Mouse (Mus musculus): ENCODE measurements at regions not wholly inside any gene's neighbourhood (a gene's known extent, or its start where the extent isn't known, plus 50 kb on each side); places are given as distances from the start of the nearest gene placed in this dataset.

DNA sequence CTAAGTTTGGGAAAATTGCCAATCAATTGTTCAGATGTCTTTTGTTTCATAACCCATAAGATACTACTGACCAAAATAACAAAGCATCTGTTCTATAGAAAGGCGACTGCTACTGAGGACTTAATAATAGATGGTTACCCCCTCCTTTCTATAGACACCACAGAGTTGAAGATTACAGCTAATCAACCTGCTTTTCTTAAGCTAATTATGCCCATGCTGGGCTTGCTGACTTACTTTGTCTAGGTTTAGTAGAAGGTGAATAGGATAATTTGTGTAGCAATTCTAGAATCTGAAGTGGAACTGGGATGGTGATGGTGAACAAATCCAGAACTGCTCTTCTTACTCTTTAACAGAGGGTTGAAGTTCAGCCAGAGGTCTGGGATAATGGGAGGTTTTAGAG is 53.8 kb upstream of the Tbx18 start:
- Histone ChIP-seq H3K4me3 (ENCODE audit: low read depth, low read length) (no peak overlapping the region), H3K27me3 (ENCODE audit: insufficient read depth, low read length) (no peaks in the 10 kb centered on the region), H3K36me3 (ENCODE audit: insufficient read depth) (no peaks in the 10 kb centered on the region), H3K4me1 (ENCODE audit: insufficient read depth) (no peaks in the 10 kb centered on the region), H3K27ac (ENCODE audit: low read depth) (no peak overlapping the region), H3K4me2 (no peak overlapping the region), H3K9me3 (ENCODE audit: low read depth, low read length) (no peaks in the 10 kb centered on the region), H3K9ac (no peak overlapping the region)
- WGBS: 67% methylated on average over 1 of the region's 1 CpGs
- no peak for TF ChIP-seq CTCF (IDR thresholded peaks at IDR 0.05; ENCODE audit: low read depth)
- DNase-seq (no peak), ATAC-seq (ENCODE audit: insufficient read depth) (no peak)

DNA sequence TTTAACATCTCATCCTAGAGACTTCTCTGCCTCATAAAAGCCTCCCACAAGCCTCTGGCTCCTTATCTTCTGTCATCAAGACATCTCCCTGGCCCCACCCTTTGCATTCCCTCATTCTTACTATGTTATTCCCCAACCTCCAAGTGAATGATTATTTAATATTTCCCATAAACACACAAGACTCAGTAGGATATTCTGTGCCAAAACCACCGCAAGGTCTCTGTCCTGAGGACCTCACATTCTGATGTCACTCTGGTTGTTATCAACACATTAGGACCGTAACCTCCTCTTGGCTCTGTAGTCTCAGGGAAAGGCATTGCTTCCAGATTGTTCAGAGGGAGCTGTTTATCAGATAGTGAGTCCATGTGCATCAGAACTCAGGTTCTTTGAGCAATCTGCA is 80.7 kb upstream of the Tbx18 start:
- TF ChIP-seq CTCF (IDR thresholded peaks at IDR 0.05; ENCODE audit: low read depth): no peak
- H3K4me1 ChIP-seq (ENCODE audit: insufficient read depth): no peaks in the 10 kb centered on the region
- no peak overlapping the region for H3K9ac ChIP-seq
- H3K4me2 ChIP-seq: no peak overlapping the region
- no peak for DNase-seq
- H3K4me3 ChIP-seq (ENCODE audit: low read depth, low read length): no peak overlapping the region
- H3K36me3 ChIP-seq (ENCODE audit: insufficient read depth): no peaks in the 10 kb centered on the region
- 59% methylated on average over 2 of the region's 2 CpGs for WGBS
- H3K27ac ChIP-seq (ENCODE audit: low read depth): no peak overlapping the region
- ATAC-seq (ENCODE audit: insufficient read depth): no peak
- no peaks in the 10 kb centered on the region for H3K9me3 ChIP-seq (ENCODE audit: low read depth, low read length)
- no peaks in the 10 kb centered on the region for H3K27me3 ChIP-seq (ENCODE audit: insufficient read depth, low read length)

DNA sequence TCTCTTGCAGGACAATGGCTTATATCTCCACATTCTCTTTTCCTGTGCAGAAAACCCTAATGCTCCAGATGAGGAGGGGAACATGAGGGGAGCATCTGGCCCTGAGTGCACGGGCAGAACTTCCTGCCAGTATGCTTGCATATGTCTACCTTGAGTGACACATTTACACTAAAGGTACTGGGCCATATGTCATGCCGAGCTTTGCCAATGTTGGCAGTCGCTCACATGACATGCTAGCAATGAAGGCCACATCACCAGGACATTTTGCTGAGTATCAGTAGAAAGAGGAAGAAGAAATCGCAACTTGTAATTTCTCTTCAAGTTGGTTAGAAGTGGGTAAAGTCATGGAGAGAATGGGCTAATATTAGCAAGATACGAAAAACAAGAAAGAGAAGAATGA is 91.2 kb upstream of the Tbx18 start:
- no peaks in the 10 kb centered on the region for H3K4me1 ChIP-seq (ENCODE audit: insufficient read depth)
- no peak for TF ChIP-seq CTCF (IDR thresholded peaks at IDR 0.05; ENCODE audit: low read depth)
- H3K9ac ChIP-seq: no peak overlapping the region
- no peak overlapping the region for H3K27ac ChIP-seq (ENCODE audit: low read depth)
- WGBS: 77% methylated on average over 5 of the region's 5 CpGs
- DNase-seq (no peak), ATAC-seq (ENCODE audit: insufficient read depth) (no peak)
- no peaks in the 10 kb centered on the region for H3K36me3 ChIP-seq (ENCODE audit: insufficient read depth)
- no peaks in the 10 kb centered on the region for H3K27me3 ChIP-seq (ENCODE audit: insufficient read depth, low read length)
- H3K9me3 ChIP-seq (ENCODE audit: low read depth, low read length): no peaks in the 10 kb centered on the region
- no peak overlapping the region for H3K4me3 ChIP-seq (ENCODE audit: low read depth, low read length)
- no peak overlapping the region for H3K4me2 ChIP-seq

DNA sequence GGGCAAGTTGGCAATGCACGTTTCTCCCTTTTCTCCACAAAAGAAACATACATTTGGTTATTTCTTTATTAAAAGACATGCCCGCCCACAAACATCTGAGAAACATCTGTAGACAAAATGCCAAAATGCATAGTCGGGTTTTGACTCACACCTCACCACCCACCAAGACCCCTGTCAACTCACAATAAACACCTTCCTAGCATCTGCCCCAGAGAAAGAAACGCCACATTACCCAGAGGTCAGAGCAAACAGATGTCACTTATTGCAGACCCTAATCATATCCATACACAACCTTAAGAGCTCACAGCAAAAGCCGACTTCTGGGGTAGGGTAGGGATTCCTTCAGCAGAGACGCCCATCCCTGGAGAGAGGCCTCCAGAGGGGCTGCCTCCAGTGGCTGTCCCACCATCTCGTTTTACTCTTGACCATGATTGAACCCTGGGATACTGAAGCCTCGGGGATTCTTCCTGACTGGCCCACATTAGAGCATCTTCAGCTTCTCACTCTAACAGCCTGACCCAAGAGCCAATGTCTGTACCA is 93.7 kb upstream of the Tbx18 start:
- 38% methylated on average over 8 of the region's 8 CpGs for WGBS
- Histone ChIP-seq H3K9me3 (ENCODE audit: low read depth, low read length) (no peaks in the 10 kb centered on the region), H3K4me2 (no peak overlapping the region), H3K27ac (ENCODE audit: low read depth) (no peak overlapping the region), H3K4me3 (ENCODE audit: low read depth, low read length) (no peak overlapping the region), H3K9ac (no peak overlapping the region), H3K4me1 (ENCODE audit: insufficient read depth) (no peaks in the 10 kb centered on the region), H3K27me3 (ENCODE audit: insufficient read depth, low read length) (no peaks in the 10 kb centered on the region), H3K36me3 (ENCODE audit: insufficient read depth) (no peaks in the 10 kb centered on the region)
- TF ChIP-seq CTCF (IDR thresholded peaks at IDR 0.05; ENCODE audit: low read depth): no peak
- ATAC-seq (ENCODE audit: insufficient read depth): no peak
- DNase-seq: no peak

DNA sequence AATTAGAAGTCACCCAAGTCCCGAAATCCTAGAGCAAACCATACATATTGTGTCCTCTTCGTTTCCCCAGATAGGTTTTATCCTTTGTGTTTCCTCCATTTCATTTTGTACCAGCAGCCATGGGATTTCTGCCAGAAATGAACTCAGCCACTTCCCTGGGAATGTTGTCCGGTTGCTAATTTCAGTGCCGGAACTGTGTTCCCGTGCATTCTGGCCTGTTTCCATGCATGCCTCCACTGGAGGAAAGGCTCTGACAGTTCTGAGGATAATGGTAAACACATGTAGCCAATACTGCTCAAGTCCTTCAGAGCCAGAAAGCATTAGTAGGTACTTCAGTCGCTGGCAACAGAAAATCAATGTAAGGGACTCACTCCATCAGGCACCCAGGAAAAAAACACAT is 112.8 kb upstream of the Tbx18 start:
- H3K36me3 ChIP-seq (ENCODE audit: insufficient read depth): no peaks in the 10 kb centered on the region
- H3K27ac ChIP-seq (ENCODE audit: low read depth): peak overlapping the region; percentile 61; the same call in 1 of the 2 replicates
- no peaks in the 10 kb centered on the region for H3K4me1 ChIP-seq (ENCODE audit: insufficient read depth)
- no peak overlapping the region for H3K9ac ChIP-seq
- ATAC-seq (ENCODE audit: insufficient read depth): peak; percentile 93
- WGBS: 38% methylated on average over 6 of the region's 6 CpGs
- H3K9me3 ChIP-seq (ENCODE audit: low read depth, low read length): no peaks in the 10 kb centered on the region
- no peak for TF ChIP-seq CTCF (IDR thresholded peaks at IDR 0.05; ENCODE audit: low read depth)
- 0 out of 2 replicates have a peak overlapping the region, but pooled peaks have one; percentile 12 for H3K4me2 ChIP-seq
- no peaks in the 10 kb centered on the region for H3K27me3 ChIP-seq (ENCODE audit: insufficient read depth, low read length)
- peak; percentile 88 for DNase-seq
- no peak overlapping the region for H3K4me3 ChIP-seq (ENCODE audit: low read depth, low read length)

DNA sequence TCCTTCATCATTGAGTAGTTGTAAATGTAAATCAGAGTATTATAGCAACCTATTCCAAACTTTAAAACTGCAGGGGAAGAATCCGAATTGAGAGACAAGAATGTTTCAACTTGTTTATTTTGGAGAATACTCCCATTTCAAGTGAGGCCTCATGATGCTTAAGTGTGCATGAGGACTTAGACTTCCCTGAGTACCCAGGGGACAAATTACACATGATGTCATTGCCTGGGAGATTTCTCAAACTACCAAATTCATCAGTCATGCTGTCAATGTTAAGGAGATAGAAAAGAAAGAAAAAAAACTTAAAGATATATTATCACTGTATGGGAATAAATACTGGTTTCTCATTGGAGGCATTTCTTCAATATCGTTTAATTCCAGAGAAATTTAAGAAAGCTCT is 113.4 kb upstream of the Tbx18 start:
- DNase-seq: no peak
- 56% methylated on average over 2 of the region's 2 CpGs for WGBS

DNA sequence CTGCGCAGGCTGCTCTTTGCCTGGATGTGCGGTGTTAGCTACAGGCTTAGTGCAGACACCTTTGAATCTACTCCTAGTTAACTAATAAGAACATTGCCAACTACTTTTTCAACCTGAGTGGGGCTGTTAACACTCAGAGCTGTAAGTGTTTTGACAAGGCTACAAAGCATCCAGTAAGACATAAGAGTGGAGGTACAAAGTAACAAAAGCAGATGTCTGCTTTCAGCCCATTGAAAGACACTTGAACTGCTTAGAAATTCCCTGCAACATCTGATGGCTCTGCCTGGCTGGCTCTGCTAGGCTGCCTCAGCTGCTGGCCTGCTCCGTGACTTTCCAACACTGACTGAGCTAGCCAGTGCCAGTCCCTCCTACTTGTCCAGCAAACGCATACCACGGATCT is 117.8 kb upstream of the Tbx18 start:
- Histone ChIP-seq H3K27me3 (ENCODE audit: insufficient read depth, low read length) (no peaks in the 10 kb centered on the region), H3K36me3 (ENCODE audit: insufficient read depth) (no peaks in the 10 kb centered on the region), H3K9ac (no peak overlapping the region), H3K9me3 (ENCODE audit: low read depth, low read length) (no peaks in the 10 kb centered on the region), H3K4me2 (no peak overlapping the region), H3K4me3 (ENCODE audit: low read depth, low read length) (no peak overlapping the region), H3K4me1 (ENCODE audit: insufficient read depth) (no peaks in the 10 kb centered on the region), H3K27ac (ENCODE audit: low read depth) (no peak overlapping the region)
- ATAC-seq (ENCODE audit: insufficient read depth) (no peak), DNase-seq (no peak)
- WGBS: 72% methylated on average over 5 of the region's 5 CpGs
- no peak for TF ChIP-seq CTCF (IDR thresholded peaks at IDR 0.05; ENCODE audit: low read depth)

More for the DNA sequence above, 113.4 kb upstream of the Tbx18 start:
- Histone ChIP-seq H3K9ac (no peak overlapping the region), H3K27ac (ENCODE audit: low read depth) (no peak overlapping the region), H3K4me2 (no peak overlapping the region), H3K36me3 (ENCODE audit: insufficient read depth) (no peaks in the 10 kb centered on the region), H3K9me3 (ENCODE audit: low read depth, low read length) (no peaks in the 10 kb centered on the region), H3K4me3 (ENCODE audit: low read depth, low read length) (no peak overlapping the region), H3K27me3 (ENCODE audit: insufficient read depth, low read length) (no peaks in the 10 kb centered on the region), H3K4me1 (ENCODE audit: insufficient read depth) (no peaks in the 10 kb centered on the region)
- ATAC-seq (ENCODE audit: insufficient read depth): peak; percentile 46; the same call in 1 of the 2 replicates
- TF ChIP-seq CTCF (IDR thresholded peaks at IDR 0.05; ENCODE audit: low read depth): no peak

DNA sequence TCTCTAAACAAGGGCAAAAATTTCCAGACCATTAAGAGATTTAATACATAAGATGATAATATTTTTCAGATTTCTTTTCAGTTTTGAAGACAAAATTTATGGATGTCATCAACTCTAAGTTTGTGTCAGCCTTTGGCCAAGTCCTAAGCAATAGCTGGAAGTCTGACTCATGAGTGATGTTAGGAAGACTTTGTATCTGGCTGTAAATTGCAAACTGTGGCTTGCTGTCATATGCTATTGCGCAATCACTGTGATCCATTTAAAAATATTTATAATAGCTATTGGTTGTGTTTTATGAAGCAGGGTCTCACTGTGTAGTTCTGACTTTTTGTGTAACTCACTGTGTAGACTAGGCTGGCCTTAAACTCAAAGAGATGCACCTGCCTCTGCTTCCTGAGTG is 119.1 kb upstream of the Tbx18 start:
- H3K4me1 ChIP-seq (ENCODE audit: insufficient read depth): no peaks in the 10 kb centered on the region
- no peaks in the 10 kb centered on the region for H3K36me3 ChIP-seq (ENCODE audit: insufficient read depth)
- H3K4me2 ChIP-seq: no peak overlapping the region
- TF ChIP-seq CTCF (IDR thresholded peaks at IDR 0.05; ENCODE audit: low read depth): no peak
- ATAC-seq (ENCODE audit: insufficient read depth) (no peak), DNase-seq (no peak)
- H3K4me3 ChIP-seq (ENCODE audit: low read depth, low read length): no peak overlapping the region
- no peak overlapping the region for H3K27ac ChIP-seq (ENCODE audit: low read depth)
- no peaks in the 10 kb centered on the region for H3K27me3 ChIP-seq (ENCODE audit: insufficient read depth, low read length)
- WGBS: 93% methylated on average over 1 of the region's 1 CpGs
- H3K9me3 ChIP-seq (ENCODE audit: low read depth, low read length): no peaks in the 10 kb centered on the region
- H3K9ac ChIP-seq: no peak overlapping the region
